Mouse (Mus musculus) adrenal gland, adult 8-10 months (tissue): ENCODE data around the gene Sirt2. TPM values are rescaled to one million over a fixed set of nuclear protein-coding genes. Genes with fewer than 3 reads are reported as not detected.

Experiments used
- DNase-seq: peaks from one replicate; pipeline ENCODE4 v3.0.0; 2022
- total RNA-seq, 4 experiments: library from RNA; stranded (reverse); gene quantifications; 2 replicates each; pipeline ENCODE4 v1.2.4; 2022

Gene Sirt2
- total RNA-seq, 4 experiments from 2014 or later = 73.9 to 96.2 (median 84.3) TPM

GRCm38 (mm10) chr7:28817524-28817923 lies 51.0 kb downstream of the Sirt2 start:
- DNase-seq = no peak

DNA sequence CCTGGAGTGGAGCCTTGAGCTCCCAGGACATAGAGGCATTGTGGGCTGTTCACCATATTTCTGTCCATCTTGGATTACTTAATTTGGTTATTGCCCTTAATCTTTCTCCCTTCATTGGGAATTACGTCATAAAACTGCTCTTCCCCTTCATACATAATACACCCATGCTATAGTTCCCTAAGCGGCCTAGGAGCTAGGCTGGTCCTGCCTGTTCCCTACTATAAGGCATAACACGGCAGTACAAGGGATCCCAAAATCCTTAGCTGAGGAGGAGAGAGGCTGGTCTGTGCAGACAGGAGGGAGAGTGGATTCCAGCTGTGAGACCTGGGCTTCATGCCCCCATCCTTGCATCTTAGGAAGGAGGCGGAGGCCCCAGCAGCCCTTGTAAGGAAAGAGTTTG lies 51.4 kb downstream of the Sirt2 start:
- DNase-seq = no peak

- DNase-seq = no peak
Measured at GRCm38 (mm10) chr7:28818436-28818835, 51.9 kb downstream of the Sirt2 start.

GRCm38 (mm10) chr7:28818861-28819452 lies 52.4 kb downstream of the Sirt2 start:
- DNase-seq = no peak

DNA sequence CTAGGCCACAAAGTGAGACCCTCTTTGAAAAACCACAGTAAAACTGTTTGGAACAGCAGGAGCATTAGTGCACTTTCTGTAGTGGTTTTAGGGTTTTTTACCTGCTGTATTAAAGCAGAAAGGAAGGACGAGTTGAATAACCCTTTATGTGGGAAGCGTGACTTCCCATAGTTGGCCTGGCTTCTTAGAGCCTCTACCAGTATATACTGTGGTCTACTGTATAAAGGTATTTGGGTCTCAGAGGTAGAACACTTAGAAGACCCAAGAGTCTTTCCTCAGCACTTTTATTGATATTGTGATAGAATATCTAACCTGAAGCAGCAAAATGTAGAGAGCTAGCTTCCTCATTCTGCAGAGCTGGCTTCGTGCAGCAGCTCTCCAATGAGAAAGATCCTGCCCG lies 53.0 kb downstream of the Sirt2 start:
- DNase-seq = no peak

GRCm38 (mm10) chr7:28820358-28821260 lies 54.1 kb downstream of the Sirt2 start:
- no peak for DNase-seq

GRCm38 (mm10) chr7:28821261-28821831 lies 54.8 kb downstream of the Sirt2 start:
- DNase-seq = no peak

DNA sequence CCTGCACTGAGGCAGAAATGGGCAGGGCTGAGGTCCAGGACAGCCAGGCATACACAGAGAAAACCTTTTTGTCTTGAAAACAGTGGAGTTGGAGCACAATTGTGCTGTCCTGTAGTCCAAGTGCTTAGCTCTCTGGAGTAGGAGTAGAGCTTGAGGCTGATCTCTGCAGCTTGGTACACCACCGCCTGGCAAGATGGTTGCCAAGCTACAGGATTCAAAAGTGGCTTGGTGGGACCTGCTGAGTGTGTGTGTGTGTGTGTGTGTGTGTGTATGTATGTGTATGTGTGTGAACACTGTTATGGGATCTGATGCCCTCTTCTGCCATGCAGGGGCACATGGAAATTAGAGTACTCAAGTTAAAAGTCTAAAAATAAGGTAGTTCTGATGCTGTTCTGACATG lies 56.0 kb downstream of the Sirt2 start:
- DNase-seq = no peak

DNA sequence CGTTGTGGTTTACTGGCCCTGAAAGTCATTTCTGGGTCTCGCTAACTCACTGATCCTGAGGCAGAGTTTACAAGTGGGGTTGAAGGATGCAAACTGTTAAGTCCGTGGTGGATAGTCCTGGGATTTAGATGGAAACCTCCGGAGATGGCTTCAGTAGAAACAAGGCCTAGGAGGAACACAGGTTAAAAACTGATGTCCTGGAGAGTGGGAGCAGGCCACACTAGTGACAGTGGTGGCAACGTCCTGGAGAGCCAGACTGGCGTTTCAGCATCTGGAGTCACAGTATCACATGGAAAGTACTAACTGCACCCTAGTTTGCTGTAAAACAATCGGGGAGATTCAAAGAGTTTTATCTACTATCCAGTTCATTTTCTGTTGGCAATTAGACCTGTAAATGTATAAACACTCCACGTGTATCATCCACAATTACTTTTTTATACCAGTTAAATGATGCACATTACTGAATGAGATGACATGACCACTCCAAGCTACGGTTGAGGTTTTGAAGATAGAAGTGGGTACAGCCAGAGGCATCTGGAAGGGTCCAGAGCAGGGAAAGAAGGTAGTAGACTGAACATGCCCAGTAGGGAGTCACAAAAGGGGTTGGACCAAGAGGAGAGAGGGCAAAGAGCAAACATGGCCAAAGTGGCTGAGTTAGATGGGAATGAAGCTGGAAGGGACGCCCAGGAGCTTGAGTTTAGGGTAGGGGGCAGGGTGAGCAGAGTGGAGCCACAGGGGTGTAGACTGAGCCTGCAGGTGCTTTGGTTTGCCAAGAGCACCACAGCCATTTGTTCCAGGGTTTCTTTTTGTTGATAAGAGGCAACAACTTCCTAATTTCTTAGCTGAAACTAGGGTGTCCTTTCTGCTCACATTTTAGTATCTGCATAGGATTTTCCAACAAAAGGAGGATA lies 56.7 kb downstream of the Sirt2 start:
- no peak for DNase-seq

GRCm38 (mm10) chr7:28823932-28824331 lies 57.4 kb downstream of the Sirt2 start:
- no peak for DNase-seq

- DNase-seq = peak; percentile 91
Measured at GRCm38 (mm10) chr7:28824941-28825685, 58.6 kb downstream of the Sirt2 start, which contains the start of gene Ech1. Gene Ech1 (plus strand): TSS chr7:28825217.

GRCm38 (mm10) chr7:28825686-28826401 lies 59.3 kb downstream of the Sirt2 start:
- no peak for DNase-seq

- DNase-seq = no peak
Measured at GRCm38 (mm10) chr7:28826402-28826772, 59.9 kb downstream of the Sirt2 start.

DNA sequence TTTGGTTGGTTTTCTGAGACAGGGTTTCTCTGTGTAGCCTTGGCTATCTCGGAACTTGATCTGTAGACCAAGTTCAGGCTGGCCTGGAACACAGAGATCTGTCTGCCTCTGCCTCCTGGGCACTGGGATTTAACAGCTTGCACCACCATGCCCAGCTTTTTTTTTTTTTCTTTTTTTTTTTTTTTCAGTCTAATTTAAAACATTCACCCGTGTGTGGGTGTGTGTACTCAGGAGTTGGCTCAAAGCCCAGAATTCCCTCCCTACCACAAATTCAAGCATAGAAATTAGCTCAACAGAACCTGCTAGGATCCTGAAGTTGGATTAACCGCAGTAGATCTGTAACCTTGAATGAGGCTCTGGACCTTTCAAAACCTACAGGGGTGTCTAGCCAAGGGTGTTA lies 60.8 kb downstream of the Sirt2 start:
- peak; percentile 24 for DNase-seq

DNA sequence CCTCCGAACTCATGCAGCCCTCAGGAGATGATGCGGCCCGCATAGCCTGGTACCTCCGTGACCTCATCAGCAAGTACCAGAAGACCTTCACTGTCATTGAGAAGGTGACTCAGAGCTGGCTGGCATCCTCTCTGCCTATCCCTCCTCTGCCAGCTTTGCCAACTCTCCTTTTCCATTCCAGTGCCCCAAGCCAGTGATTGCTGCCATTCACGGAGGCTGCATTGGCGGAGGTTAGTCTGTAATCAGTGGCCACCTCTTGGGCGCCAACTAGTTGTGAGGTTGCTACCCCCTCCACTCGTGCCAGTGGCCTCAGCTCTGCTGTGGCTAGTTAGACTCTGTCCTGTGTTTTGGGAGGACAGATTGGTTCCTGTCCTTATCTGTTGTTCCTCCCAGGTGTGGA lies 63.3 kb downstream of the Sirt2 start:
- peak; percentile 81 for DNase-seq

DNA sequence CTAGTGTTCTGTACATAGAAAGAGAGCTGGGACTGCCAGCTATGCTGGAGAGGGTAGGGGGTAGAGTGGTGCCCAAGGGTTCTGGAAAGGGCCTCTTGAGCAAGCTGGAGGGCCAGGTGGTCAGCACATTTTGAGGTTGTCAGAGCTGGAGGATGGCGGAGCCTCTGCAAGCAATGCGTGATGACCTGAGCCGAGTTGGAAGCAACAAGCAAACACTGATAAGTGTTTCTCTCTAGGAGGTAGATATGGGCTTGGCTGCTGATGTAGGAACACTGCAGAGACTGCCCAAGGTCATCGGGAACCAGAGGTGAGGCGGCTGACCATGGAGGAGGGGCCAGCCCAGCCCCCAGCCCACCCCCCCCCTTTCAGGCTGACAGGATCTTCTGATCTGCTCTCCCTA lies 64.4 kb downstream of the Sirt2 start:
- DNase-seq = no peak

DNA sequence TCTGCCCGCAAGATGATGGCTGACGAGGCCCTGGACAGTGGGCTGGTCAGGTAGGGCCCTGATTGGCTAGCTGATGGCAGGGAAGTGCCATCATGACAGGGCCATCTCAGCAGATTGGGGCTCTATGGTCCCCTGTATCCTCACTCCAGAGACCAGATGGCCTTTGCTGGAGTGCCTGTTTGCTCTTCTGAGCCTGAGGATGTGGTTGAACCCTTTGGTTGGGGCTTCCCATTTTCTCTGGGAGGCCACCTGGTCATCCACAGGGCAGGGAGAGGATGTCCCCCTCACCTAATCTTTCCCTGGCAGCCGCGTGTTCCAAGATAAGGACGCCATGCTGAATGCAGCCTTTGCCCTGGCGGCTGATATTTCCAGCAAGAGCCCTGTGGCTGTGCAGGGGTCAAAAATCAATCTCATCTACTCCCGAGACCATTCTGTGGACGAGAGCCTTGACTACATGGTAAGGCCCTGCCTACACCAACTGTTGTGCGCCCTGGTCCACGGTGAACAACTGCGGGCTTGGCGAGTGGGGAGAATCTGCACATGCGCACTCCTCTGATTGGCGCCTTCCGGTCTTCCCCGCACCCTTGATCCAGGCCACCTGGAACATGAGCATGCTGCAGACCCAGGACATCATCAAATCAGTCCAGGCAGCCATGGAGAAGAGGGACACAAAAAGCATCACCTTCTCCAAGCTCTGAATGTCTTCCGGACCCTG lies 65.0 kb downstream of the Sirt2 start:
- DNase-seq = no peak

- no peak for DNase-seq
Measured at GRCm38 (mm10) chr7:28832137-28832536, 65.6 kb downstream of the Sirt2 start.

DNA sequence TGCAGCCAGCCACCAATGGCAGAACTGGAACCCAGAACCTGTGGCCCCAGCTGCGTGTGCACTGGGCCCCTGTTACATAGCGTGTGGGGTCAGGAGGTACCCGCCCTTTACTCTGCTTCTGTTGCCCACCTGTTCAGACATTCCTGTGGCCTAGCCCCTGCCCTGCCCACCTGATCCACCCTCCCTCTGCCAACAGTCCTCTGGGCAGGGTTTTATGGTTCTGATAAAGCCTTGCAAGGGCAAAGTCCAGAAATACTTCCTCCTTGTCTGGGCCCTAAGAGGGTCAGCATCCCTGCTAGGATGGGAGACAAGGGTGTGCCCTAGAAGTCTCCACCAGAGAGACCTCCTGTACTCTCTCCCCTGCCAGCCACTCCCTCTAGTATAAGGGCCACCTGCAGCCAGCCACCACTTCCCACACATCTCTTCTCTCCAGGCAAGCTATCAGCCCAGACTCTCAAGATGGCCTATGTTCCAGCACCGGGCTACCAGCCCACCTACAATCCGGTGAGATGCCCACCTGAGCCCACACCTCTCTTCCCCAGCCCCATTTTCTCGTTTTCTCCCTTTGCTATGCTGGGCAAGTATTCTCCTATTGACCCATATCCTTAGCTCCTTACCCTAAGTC lies 67.3 kb downstream of the Sirt2 start, which contains the start of gene Lgals4:
Lgals4 (plus strand) TSS at position 132 of the 625 bp plus-strand sequence.
- no peak for DNase-seq

DNA sequence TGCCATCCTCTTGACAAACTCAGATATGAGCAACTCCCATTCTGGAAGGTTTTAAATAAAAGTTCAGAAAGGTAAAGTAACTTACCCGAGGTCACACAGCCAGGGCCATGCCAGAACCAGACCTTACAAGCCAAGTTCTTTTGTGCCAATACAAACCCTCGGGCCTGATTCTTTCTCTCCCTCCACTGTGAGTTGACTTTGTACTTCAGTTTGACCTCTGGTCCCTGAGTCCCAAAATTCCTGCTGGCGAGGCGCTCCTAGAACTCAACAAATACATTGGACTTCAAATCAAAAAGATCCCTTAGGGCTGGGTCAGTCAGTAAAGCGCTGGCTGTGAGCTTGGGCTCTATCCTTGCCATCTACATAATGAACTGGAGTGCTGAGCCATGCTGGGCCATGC lies 70.4 kb downstream of the Sirt2 start:
- DNase-seq = no peak
